Mouse (Mus musculus): ENCODE data around the gene Osbpl6.

DNA sequence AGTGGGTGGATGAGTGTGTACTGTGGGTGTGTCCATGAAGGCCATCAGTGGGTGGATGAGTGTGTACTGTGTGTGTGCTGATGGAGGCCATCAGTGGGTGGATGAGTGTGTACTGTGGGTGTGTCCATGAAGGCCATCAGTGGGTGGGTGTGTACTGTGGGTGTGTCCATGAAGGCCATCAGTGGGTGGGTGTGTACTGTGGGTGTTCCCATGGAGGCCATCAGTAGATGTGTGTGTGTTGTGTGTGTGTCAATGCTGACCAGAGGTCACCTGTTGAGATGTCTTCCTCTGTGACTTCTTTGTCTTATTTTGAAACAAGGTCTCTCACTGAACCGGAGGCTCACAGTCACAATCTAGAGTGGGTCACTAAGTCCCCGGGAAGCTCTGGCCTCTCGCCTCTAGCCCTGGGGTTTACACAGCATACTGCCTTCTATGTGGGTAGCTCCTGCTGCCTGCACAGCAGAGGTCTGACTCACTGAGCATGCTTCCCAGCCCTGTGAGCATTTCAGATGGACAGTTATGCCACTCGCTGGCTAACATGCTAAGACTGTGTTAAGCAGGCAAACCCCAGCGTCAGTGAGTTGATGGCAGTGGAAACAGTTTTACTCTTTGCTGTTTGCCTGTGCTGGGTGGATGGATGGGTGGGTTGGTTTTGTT lies 112.2 kb downstream of the Osbpl6 start:
- TF ChIP-seq CTCF (IDR thresholded peaks at IDR 0.05; ENCODE audit: extremely low read depth, insufficient read depth, insufficient read length, insufficient replicate concordance) = no peak
- no peak for TF ChIP-seq POLR2A (IDR thresholded peaks at IDR 0.05; ENCODE audit: low read depth, low read length)

Data from spleen, adult 2 months (tissue).